Mouse (Mus musculus) monocyte, adult 59 days (primary cell): Measurements from ENCODE around the gene Sowahd. TPM values are rescaled to one million over a fixed set of nuclear protein-coding genes. Genes with fewer than 3 reads are reported as not detected.

ENCODE experiments used
- total RNA-seq, 2 experiments: library from RNA; stranded (reverse); gene quantifications; one replicate each; pipeline ENCODE4 v1.2.4; 2023

The Sowahd gene
- under 1 TPM in 1 of 2 experiments, not detected in 1; 0.31 TPM for total RNA-seq

DNA sequence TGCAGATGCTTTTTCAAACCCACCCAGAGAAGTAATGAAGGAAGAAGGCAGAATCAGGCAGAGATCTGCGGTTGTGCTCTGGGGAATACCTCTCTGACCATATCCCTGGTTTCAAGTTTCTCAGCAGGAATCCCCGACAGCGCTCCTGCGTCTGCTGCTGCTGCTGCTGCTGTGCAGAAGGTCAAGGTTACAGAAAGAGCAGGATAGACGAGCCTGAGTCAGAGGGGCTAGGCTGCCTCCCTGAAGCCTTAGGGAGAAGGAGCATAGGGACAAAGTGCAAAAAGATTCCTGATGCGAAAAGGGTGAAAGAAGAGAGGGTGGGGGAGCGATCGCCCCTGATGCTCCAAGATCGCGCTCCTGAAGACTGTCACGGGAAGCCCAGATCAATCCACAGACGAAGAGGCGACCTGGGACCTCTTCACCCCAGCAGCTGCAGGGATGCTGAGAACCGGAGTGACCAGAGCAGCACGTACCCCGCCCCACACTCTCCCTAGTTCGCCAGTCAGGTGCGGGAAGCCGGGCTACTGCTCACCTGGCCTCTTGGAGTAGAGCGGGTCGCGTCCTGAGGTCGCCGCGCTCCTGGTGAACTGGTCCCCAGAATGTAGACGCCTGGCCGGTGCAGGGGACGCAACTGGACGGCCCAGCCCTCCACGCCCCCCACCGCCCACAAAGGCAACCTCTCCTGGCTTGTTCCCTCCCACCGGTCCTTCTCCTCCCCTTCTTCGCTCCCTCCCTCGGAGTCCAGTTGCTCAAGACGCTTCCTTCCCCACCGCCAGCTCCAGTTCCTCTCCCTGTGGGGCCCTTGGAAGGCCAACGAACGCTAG lies at the start of gene Sowahd:
Sowahd (plus strand) TSS at position 780 of the 824 bp plus-strand sequence.

GRCm38 (mm10) chrX:37084927-37085660 lies 36.4 kb downstream of the Sowahd start, which contains the start of gene Rpl39:
Gene Rpl39, minus strand, starts transcription at chrX:37085402.

Other genes with a start within 250 kb of the Sowahd start
- gene Ube2a, start 174.9 kb upstream of the Sowahd start, total RNA-seq = 10 to 100 TPM; 64.4 to 75.3 TPM
- 10 to 100 TPM; 27.0 to 29.0 TPM for gene C330007P06Rik, start 174.7 kb upstream of the Sowahd start, total RNA-seq
- gene Nkrf, start 145.9 kb upstream of the Sowahd start, total RNA-seq = 1 to 10 TPM; 4.0 to 4.4 TPM
- gene Sept6, start 57.1 kb upstream of the Sowahd start, total RNA-seq = 10 to 100 TPM; 30.3 to 31.3 TPM
- 100 to 1,000 TPM; 688 to 744 TPM for gene Rpl39, start 36.6 kb downstream of the Sowahd start, total RNA-seq
- gene Upf3b, start 61.5 kb downstream of the Sowahd start, total RNA-seq = 10 to 100 TPM; 13.9 to 15.1 TPM
- gene Nkap, start 78.0 kb downstream of the Sowahd start, total RNA-seq = 10 to 100 TPM; 11.4 to 14.1 TPM
- gene Akap14, start 120.0 kb downstream of the Sowahd start, total RNA-seq = not detected
- 100 to 1,000 TPM; 116 to 126 TPM for gene Ndufa1, start 142.3 kb downstream of the Sowahd start, total RNA-seq
- 1 to 10 TPM; 1.0 to 2.6 TPM for gene Rnf113a1, start 142.4 kb downstream of the Sowahd start, total RNA-seq
- gene Gm9, start 162.2 kb downstream of the Sowahd start, total RNA-seq = not detected
- not detected for gene Rhox1, start 173.4 kb downstream of the Sowahd start, total RNA-seq
- not detected for gene Rhox2a, start 196.1 kb downstream of the Sowahd start, total RNA-seq
- gene Rhox3a, start 201.1 kb downstream of the Sowahd start, total RNA-seq = not detected
- gene Rhox4a, start 216.5 kb downstream of the Sowahd start, total RNA-seq = not detected